Mouse (Mus musculus) embryonic fibroblast, embryonic 13.5 days (primary cell): ENCODE measurements around the gene Aip.

ENCODE experiments used
- CTCF ChIP-seq: IDR thresholded peaks from 2 replicates; pipeline ENCODE4 v1.5.1; 2011; ENCODE audit warnings: mild to moderate bottlenecking, control low read depth, low read length, moderate library complexity, borderline replicate concordance; ENCODE audit not compliant: insufficient read depth
- POLR2A ChIP-seq: IDR thresholded peaks from 2 replicates; pipeline ENCODE4 v1.6.1; 2011; ENCODE audit warnings: low read depth, mild to moderate bottlenecking, control low read depth, low read length, moderate library complexity

DNA sequence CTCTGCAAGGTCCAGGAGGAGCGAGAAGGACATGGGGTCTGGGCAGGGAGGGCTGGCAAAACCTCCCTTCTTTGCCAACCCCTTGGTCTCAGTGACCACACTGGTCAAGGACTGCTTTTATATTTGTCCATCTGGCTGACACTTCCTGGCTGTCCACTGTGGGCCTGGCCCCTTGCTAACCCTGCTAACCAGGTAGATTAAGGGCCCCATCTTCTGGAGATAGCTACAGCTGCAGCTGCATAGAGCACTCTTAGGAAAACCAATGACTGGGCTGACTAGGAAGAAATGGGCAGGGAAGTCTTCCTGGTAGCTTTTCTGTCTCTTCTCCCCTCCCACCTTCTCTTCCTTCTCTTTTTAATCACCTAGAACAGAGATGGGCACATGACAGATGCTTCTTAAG lies 40.7 kb downstream of the Aip start:
- TF ChIP-seq CTCF (no peak), POLR2A (no peak)
